Mouse (Mus musculus): Measurements from ENCODE around the gene Prdx5.

Prdx5 gene

DNA sequence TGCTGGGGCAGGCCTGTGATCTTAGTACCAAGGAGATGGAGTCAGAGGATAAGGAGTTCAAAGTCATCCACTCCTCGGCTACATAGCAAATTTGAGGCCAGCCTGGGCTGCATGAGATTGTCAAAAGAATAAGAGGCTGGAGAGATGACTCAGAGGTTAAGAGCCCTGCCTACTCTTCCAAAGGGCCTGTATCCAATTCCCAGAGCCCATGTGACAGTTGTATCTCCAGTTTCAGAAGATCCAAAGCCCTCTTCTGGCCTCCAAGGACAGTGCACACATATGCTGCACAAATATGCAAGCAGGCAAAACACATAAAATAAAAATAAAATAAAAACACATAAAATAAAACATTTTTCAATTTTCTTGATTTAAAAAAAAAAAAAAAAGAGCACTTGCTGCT, 35.6 kb downstream of the Prdx5 start:
- no peak for DNase-seq

DNA sequence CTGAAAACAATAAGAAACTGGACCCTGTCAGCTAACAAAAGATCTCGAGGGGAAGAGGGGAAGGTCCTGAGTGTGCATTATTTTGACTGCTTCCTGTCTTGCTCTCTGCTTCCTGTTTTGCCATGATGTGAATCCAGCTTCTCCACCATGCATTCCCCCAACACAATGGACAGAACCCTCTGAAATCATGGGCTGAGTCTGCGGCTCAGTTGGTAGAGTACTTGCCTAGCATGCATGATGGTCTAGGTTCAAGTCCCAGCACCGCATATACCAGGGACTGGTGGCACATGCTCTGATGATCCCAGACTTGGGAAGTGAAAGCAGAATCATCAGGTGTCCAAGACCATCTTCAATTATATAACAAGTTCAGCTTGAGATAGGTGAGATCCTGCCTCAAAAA, 37.2 kb downstream of the Prdx5 start:
- no peak for DNase-seq

GRCm38 (mm10) chr19:6871574-6872271, 38.2 kb downstream of the Prdx5 start:
- DNase-seq, result no peak

DNA sequence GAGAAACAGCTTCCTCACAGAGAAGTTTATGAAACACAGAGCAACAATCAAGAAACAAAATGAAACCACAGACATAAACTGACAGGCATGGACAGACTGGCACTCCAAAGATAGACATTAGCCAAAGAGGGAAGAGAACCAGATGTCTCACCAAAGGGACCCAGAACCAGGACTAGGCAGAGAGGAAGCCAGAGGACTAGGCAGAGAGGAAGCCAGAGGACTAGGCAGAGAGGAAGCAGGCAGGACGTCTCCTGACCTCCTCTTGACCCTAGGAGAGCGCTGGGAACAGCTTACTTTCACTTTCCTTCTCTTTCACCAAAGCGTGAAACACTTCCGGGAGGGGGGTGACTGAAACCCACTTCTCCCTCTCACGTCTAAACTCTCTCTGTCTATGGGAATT, 40.6 kb downstream of the Prdx5 start:
- DNase-seq, result no peak

DNA sequence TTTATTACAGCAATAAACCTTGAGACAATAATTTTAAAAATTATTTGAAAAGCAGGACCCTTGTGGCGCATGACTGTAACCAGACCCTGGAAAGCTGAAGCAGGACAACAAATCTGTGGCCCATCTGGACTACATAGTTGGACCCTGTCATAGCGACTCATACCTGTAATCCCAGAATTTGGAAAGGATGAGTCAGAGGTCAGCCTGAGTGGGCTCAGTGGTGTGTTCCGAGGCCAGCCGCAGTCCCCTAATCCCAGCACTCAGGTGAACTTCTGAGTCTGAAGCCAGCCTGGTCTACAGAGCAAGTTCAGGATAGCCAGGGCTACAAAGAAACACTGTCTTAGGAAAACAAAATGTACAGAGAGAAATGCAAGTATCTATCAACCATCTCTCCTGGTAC, 48.5 kb downstream of the Prdx5 start:
- DNase-seq, result no peak

GRCm38 (mm10) chr19:6860706-6861105, 49.2 kb downstream of the Prdx5 start:
- DNase-seq, result no peak

DNA sequence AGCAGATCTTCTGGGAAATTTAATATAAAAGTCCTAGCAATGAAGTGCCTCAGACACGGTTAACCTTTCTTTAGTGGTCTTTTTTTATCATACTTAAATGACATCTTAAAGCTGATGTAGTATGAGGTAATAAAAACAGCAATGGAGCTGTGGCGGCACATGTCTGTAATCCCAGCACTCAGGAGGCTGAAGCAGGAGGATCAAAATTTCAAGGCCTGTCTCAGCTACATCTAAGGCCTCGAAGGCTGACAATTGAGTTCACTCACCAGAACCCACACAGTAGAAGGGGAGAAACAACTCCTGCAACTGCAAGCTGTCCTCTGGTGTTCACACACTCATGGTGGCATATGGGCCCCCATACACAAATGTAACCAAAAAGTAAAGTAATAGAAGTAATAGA, 49.9 kb downstream of the Prdx5 start:
- no peak for DNase-seq

GRCm38 (mm10) chr19:6859032-6859651, 50.8 kb downstream of the Prdx5 start:
- no peak for DNase-seq

DNA sequence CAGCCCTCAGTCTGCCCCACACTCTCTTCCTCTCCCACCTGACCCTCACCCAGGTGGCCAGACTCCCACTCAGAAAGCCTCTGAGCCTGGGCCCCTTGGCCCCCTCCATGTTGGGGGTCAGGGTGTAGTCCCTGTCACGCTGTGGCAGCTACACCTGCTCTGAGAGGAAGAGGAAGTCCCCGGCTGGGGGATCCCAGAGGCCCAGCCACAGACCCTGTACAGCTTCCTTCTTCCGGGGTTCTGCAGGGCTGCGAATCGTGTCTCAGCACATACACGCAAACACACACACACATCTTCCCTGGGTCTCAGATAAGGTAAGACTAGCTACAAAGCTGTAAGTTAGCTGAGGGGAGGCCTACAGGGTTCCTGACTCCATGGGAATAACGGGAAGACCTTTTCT, 51.9 kb downstream of the Prdx5 start, which contains the start of gene Ccdc88b:
TSS of gene Ccdc88b (minus strand) at position 181 of the 400 bp plus-strand sequence.
- no peak for DNase-seq

- DNase-seq, result no peak
Measured at GRCm38 (mm10) chr19:6857391-6858005, 52.4 kb downstream of the Prdx5 start.

GRCm38 (mm10) chr19:6857003-6857360, 52.9 kb downstream of the Prdx5 start:
- no peak for DNase-seq
